Mouse (Mus musculus): ENCODE results near the gene Kctd12b. TPM values are rescaled to one million over a fixed set of nuclear protein-coding genes. Genes with fewer than 3 reads are reported as not detected.

Gene Kctd12b
- total RNA-seq (2021) (1 to 10 TPM; 5.9 to 7.5 TPM), polyA plus RNA-seq (2012; rRNA removed) (4.0 and 12.3 TPM in 2 replicates)
- long read RNA-seq, full-length matches to known transcripts: 2 of 2 reads
- long read RNA-seq, partial matches to known transcripts: 0 of 2 reads
- long read RNA-seq, other reads (novel, unspliced or antisense): 0 of 2 reads

DNA sequence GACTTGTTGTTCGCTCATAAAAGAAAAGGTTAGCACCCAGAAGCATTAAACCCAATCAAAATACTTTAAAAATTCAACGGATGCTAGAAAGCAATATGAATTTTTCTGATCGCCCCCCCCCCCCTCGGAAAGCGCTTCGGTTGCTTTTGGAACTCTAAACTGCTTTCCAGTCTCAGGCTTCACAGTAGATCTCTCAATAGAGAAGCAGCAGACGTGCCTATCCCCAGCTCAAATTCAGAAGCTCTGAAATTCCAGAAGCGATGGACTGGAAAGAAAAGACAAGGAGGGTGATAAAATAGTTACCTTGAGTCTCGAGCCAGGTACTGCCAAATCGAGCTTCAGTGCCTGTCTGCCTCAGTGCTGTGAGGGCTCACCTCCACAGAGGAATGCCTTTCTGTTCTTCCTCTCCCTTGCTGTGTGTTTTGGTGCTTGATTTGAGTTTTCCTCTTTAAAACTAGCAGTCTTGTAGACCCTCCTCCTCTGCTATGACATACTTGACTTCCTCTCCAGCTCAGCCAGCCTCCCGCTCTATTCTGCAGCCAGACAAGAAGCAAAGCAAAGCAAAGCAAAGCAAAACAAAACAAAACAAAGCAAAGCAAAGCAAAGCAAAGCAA lies at the start of gene Kctd12b:
Kctd12b (minus strand) TSS at position 610 of the 614 bp plus-strand sequence.
- 22% methylated on average over 11 of the region's 11 CpGs for whole genome bisulfite sequencing
- Histone ChIP-seq H3K27ac (peak within 1 kb of the TSS; percentile 82), H3K36me3 (ENCODE audit: control insufficient read depth, insufficient read depth, low read length) (no peaks in the 10 kb centered on the region), H3K27me3 (ENCODE audit: control insufficient read depth, insufficient read depth, low read length) (no peaks in the 10 kb centered on the region), H3K4me1 (ENCODE audit: control insufficient read depth, insufficient read depth, low read length) (no peaks in the 10 kb centered on the region), H3K9ac (ENCODE audit: low read depth, low read length) (peak within 1 kb of the TSS; percentile 82), H3K79me2 (replicated peaks; ENCODE audit: control insufficient read depth, insufficient read depth, low read length) (no peaks in the 10 kb centered on the region), H3K4me3 (peak within 1 kb of the TSS; percentile 57)
- peak; percentile 34 for DNase-seq
- TF ChIP-seq CTCF (IDR thresholded peaks at IDR 0.05): no peak
- TF ChIP-seq POLR2A (IDR thresholded peaks at IDR 0.05; ENCODE audit: insufficient read depth, low read depth, low read length): peak; percentile 79
- intact Hi-C loops (cut with DNase I): loop anchor here (10.0 kb wide), 1 partner anchor 191 kb away; no protein-coding TSS in a partner anchor

DNA sequence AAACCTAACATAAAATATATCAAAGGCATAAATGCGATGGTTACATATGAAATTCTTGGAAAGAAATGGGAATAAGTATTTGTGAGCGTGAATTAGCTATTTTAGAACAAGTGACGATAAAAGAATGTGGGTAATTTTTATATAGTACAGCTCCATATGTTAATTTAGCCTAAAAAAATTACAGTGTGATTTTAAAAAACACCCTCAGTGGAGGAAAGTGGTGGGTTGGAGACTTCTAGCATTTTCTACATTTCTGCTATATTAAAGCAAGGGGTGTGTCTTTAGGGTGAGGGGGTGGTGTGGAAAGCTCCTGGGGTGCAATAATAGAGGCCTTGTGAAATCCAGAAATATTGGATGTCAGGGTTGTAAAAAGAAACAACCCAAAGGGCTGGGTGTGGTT lies 46.3 kb upstream of the Kctd12b start:
- no peaks in the 10 kb centered on the region for H3K36me3 ChIP-seq (ENCODE audit: control insufficient read depth, insufficient read depth, low read length)
- no peak overlapping the region for H3K4me3 ChIP-seq
- no peaks in the 10 kb centered on the region for H3K4me1 ChIP-seq (ENCODE audit: control insufficient read depth, insufficient read depth, low read length)
- H3K79me2 ChIP-seq (replicated peaks; ENCODE audit: control insufficient read depth, insufficient read depth, low read length): no peaks in the 10 kb centered on the region
- DNase-seq: no peak
- no peak overlapping the region for H3K27ac ChIP-seq
- intact Hi-C loops (cut with DNase I): no loop called here
- TF ChIP-seq EP300 (IDR thresholded peaks at IDR 0.05; ENCODE audit: insufficient read depth, low read depth, low read length) (no peak), CTCF (IDR thresholded peaks at IDR 0.05) (no peak), POLR2A (IDR thresholded peaks at IDR 0.05; ENCODE audit: insufficient read depth, low read depth, low read length) (no peak)
- 74% methylated on average over 3 of the region's 3 CpGs for WGBS
- H3K9ac ChIP-seq (ENCODE audit: low read depth, low read length): no peak overlapping the region
- H3K27me3 ChIP-seq (ENCODE audit: control insufficient read depth, insufficient read depth, low read length): no peaks in the 10 kb centered on the region

DNA sequence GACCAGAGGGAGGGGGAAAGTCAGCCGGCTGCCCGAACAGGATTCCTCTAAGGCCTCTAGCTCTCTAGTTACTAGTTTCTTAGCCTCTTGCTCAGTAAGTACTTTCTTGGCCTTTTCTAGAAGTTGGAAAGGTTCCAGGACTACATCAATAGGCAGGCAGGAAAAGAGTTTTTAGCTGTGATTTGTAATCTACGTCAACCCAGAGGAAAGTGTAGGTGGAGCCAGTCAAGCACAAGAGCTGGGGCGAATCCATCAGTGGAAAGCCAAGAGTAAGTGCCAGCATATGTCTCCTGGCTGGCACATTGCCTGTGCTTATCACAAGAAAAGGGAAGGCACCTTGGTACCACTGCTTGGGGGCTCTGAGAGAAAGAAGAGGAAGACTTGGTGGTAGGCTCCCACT lies 39.5 kb upstream of the Kctd12b start:
- 48% methylated on average over 4 of the region's 4 CpGs for WGBS
- no peak overlapping the region for H3K27ac ChIP-seq
- intact Hi-C loops (cut with DNase I): no loop called here
- H3K9ac ChIP-seq (ENCODE audit: low read depth, low read length): no peak overlapping the region
- TF ChIP-seq CTCF (IDR thresholded peaks at IDR 0.05) (no peak), EP300 (IDR thresholded peaks at IDR 0.05; ENCODE audit: insufficient read depth, low read depth, low read length) (no peak), POLR2A (IDR thresholded peaks at IDR 0.05; ENCODE audit: insufficient read depth, low read depth, low read length) (no peak)
- H3K4me3 ChIP-seq: no peak overlapping the region
- no peak for DNase-seq
- H3K27me3 ChIP-seq (ENCODE audit: control insufficient read depth, insufficient read depth, low read length): no peaks in the 10 kb centered on the region
- H3K79me2 ChIP-seq (replicated peaks; ENCODE audit: control insufficient read depth, insufficient read depth, low read length): no peaks in the 10 kb centered on the region
- H3K36me3 ChIP-seq (ENCODE audit: control insufficient read depth, insufficient read depth, low read length): no peaks in the 10 kb centered on the region
- H3K4me1 ChIP-seq (ENCODE audit: control insufficient read depth, insufficient read depth, low read length): no peaks in the 10 kb centered on the region

DNA sequence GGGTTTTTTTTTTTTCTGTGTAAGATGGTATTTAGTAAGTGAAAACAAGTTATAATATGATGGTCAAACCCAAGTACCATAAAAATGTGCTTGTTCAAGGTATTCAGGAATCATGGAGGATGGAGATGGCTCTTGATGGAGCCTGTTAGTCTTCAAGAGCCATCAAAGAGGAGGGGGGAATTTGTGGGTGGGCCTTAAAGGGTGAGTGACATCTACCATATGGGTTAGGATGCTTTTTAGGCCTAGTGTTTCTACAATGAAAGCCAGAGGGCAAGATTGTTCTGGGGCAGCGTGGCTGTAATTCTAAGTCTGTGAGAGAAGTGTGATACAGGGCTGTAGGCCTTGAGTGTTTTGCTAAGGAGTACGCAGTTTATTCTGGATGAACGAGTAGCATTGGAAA lies 28.2 kb upstream of the Kctd12b start:
- no peaks in the 10 kb centered on the region; the same call in 1 of the 2 replicates for H3K36me3 ChIP-seq (ENCODE audit: control insufficient read depth, insufficient read depth, low read length)
- intact Hi-C loops (cut with DNase I): no loop called here
- DNase-seq: no peak
- H3K9ac ChIP-seq (ENCODE audit: low read depth, low read length): no peak overlapping the region
- peak overlapping the region; percentile 58 for H3K4me3 ChIP-seq
- no peak overlapping the region for H3K27ac ChIP-seq
- 34% methylated on average over 3 of the region's 3 CpGs for WGBS
- no peaks in the 10 kb centered on the region for H3K27me3 ChIP-seq (ENCODE audit: control insufficient read depth, insufficient read depth, low read length)
- no peaks in the 10 kb centered on the region for H3K79me2 ChIP-seq (replicated peaks; ENCODE audit: control insufficient read depth, insufficient read depth, low read length)
- no peaks in the 10 kb centered on the region for H3K4me1 ChIP-seq (ENCODE audit: control insufficient read depth, insufficient read depth, low read length)
- TF ChIP-seq EP300 (IDR thresholded peaks at IDR 0.05; ENCODE audit: insufficient read depth, low read depth, low read length) (no peak), CTCF (IDR thresholded peaks at IDR 0.05) (no peak), POLR2A (IDR thresholded peaks at IDR 0.05; ENCODE audit: insufficient read depth, low read depth, low read length) (no peak)

DNA sequence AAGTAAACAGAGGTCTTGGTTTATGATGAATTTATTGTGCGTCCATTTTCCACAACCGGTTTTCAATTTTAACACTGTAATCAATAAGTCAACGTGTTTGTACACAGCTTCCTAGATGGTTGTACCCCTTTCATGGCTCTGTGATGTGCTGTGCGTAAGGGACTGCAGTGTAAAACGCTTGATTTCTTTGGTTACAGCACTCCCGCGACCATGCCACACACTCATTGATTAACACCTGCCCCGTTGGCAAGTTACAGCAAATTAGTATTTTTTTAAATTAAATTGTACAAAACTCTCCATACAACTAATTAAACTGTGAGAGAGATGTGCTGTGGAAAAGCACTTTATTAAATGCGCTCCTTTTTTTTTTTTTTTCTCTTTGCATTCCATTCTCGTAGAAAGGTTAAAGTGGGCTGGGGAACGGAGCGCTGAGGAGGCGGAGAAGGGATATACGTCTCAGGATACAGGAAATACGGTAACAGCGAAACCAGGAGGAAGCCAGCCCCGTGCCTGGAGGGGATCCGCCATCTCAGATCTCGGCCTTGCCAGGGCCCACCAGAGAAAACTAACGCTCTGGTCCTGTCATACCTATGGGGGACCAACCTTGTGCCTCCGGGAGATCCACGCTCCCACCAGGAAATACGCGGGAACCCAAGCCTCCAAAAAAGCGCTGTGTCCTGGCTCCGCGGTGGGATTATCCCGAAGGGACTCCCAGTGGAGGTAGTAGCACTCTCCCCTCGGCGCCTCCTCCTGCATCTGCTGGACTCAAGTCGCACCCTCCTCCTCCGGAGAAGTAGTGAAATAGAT lies 27.1 kb upstream of the Kctd12b start, which contains the start of gene Nbdy:
Nbdy (plus strand) TSS at position 481 of the 807 bp plus-strand sequence.
- intact Hi-C loops (cut with DNase I): no loop called here
- no peaks in the 10 kb centered on the region; the same call in 1 of the 2 replicates for H3K36me3 ChIP-seq (ENCODE audit: control insufficient read depth, insufficient read depth, low read length)
- no peaks in the 10 kb centered on the region for H3K79me2 ChIP-seq (replicated peaks; ENCODE audit: control insufficient read depth, insufficient read depth, low read length)
- DNase-seq: peak; percentile 66 to 68
- H3K9ac ChIP-seq (ENCODE audit: low read depth, low read length): peak within 1 kb of the TSS; percentile 67
- peak within 1 kb of the TSS; percentile 58 for H3K4me3 ChIP-seq
- H3K27ac ChIP-seq: peak within 1 kb of the TSS; percentile 54
- no peaks in the 10 kb centered on the region for H3K4me1 ChIP-seq (ENCODE audit: control insufficient read depth, insufficient read depth, low read length)
- TF ChIP-seq CTCF (IDR thresholded peaks at IDR 0.05): no peak
- no peak for TF ChIP-seq EP300 (IDR thresholded peaks at IDR 0.05; ENCODE audit: insufficient read depth, low read depth, low read length)
- peak; percentile 64 for TF ChIP-seq POLR2A (IDR thresholded peaks at IDR 0.05; ENCODE audit: insufficient read depth, low read depth, low read length)
- WGBS: 13% methylated on average over 32 of the region's 32 CpGs
- H3K27me3 ChIP-seq (ENCODE audit: control insufficient read depth, insufficient read depth, low read length): no peaks in the 10 kb centered on the region
